Mouse (Mus musculus) neural tube, embryonic 13.5 days (tissue): Measurements from ENCODE around the gene Phactr1. TPM values are rescaled to one million over a fixed set of nuclear protein-coding genes. Genes with fewer than 3 reads are reported as not detected.

ENCODE experiments used
- ATAC-seq: fragments of 200-750 bp; cut with Nextera tagmentation; 2 replicates; pipeline ENCODE4 v1.8.0; 2017; ENCODE audit warnings: low read depth, mild to moderate bottlenecking, moderate TSS enrichment, moderate library complexity
- H3K27ac ChIP-seq: fragments of 300-500 bp; sonication (generic); replicated peaks from 2 replicates; pipeline ENCODE4 v1.5.1; 2015; ENCODE audit warnings: moderate library complexity, mild to moderate bottlenecking, inconsistent platforms
- H3K27me3 ChIP-seq: fragments of 300-500 bp; sonication (generic); 2 replicates; pipeline ENCODE4 v1.6.1; 2015; ENCODE audit warnings: mild to moderate bottlenecking, inconsistent platforms
- H3K36me3 ChIP-seq: fragments of 300-500 bp; sonication (generic); 2 replicates; pipeline ENCODE4 v1.6.1; 2015; ENCODE audit warnings: mild to moderate bottlenecking, inconsistent platforms
- H3K4me1 ChIP-seq: fragments of 300-500 bp; sonication (generic); replicated peaks from 2 replicates; pipeline ENCODE4 v1.6.1; 2015; ENCODE audit warnings: inconsistent platforms
- H3K4me2 ChIP-seq: fragments of 300-500 bp; sonication (generic); 2 replicates; pipeline ENCODE4 v1.6.1; 2015; ENCODE audit warnings: inconsistent platforms, mild to moderate bottlenecking, moderate library complexity
- H3K4me3 ChIP-seq: fragments of 300-500 bp; sonication (generic); 2 replicates; pipeline ENCODE4 v1.5.1; 2015; ENCODE audit warnings: mild to moderate bottlenecking, inconsistent platforms
- H3K9ac ChIP-seq: fragments of 300-500 bp; sonication (generic); 2 replicates; pipeline ENCODE4 v1.6.1; 2015; ENCODE audit warnings: moderate library complexity, mild to moderate bottlenecking, inconsistent platforms
- H3K9me3 ChIP-seq: fragments of 300-500 bp; sonication (generic); 2 replicates; pipeline ENCODE4 v1.6.1; 2016; ENCODE audit warnings: inconsistent platforms
- WGBS: fragments of 180-500 bp; shearing (Covaris S2); methylation state at CpG from one replicate; pipeline ENCODE4 v1.1.7; 2015; 5-methylcytosine and 5-hydroxymethylcytosine counted together
- polyA plus RNA-seq: library from polyadenylated mRNA; unstranded; fragments of >200 nt; fragmentation: Nextera tagmentation; extraction: Ambion mirVana; gene quantifications from 2 replicates; pipeline ENCODE4 v1.2.1, GENCODE M21; 2015

The Phactr1 gene
- polyA plus RNA-seq, 1 experiment from 2014 or later = 50.3 TPM

GRCm38 (mm10) chr13:43015768-43016167 lies 335.3 kb downstream of the Phactr1 start:
- H3K27ac ChIP-seq = no peak overlapping the region
- WGBS = 74% methylated on average over 6 of the region's 6 CpGs
- no peaks in the 10 kb centered on the region for H3K9me3 ChIP-seq
- H3K9ac ChIP-seq = no peak overlapping the region
- no peak overlapping the region for H3K4me2 ChIP-seq
- no peak for ATAC-seq
- no peaks in the 10 kb centered on the region for H3K36me3 ChIP-seq
- H3K4me3 ChIP-seq = no peak overlapping the region
- H3K27me3 ChIP-seq = no peaks in the 10 kb centered on the region
- H3K4me1 ChIP-seq = peaks cover 30% of the 10 kb centered on the region

GRCm38 (mm10) chr13:43018863-43019262 lies 338.4 kb downstream of the Phactr1 start:
- 51% methylated on average over 5 of the region's 5 CpGs for WGBS
- peaks cover 21% of the 10 kb centered on the region for H3K4me1 ChIP-seq
- no peak for ATAC-seq

DNA sequence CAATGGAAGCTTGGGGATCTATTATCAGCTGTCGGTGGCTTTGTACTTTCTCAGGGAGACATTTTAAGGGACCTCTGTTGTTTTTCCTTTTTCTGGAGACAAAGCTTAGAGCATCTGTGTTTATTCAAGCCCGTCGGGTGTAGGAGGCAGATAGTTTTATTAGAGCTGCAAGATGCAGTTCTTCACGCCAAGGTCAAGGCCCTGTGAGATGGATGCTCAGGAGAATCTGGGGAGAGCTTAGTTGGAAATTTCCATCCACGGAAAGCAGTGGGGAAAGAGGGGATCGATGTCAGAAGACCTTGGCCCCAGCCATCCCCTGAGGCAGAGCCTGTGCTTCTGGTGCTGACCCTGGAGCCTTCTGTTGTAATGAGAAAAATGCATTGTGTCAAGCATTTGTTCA lies 340.6 kb downstream of the Phactr1 start:
- Histone ChIP-seq H3K4me2 (no peak overlapping the region), H3K36me3 (no peaks in the 10 kb centered on the region), H3K4me1 (peaks cover 16% of the 10 kb centered on the region), H3K4me3 (no peak overlapping the region), H3K27ac (no peak overlapping the region), H3K9me3 (no peaks in the 10 kb centered on the region), H3K27me3 (no peaks in the 10 kb centered on the region), H3K9ac (no peak overlapping the region)
- ATAC-seq = no peak
- WGBS = 76% methylated on average over 6 of the region's 6 CpGs

More at GRCm38 (mm10) chr13:43018863-43019262, 338.4 kb downstream of the Phactr1 start:
- Histone ChIP-seq H3K4me2 (no peak overlapping the region), H3K9me3 (no peaks in the 10 kb centered on the region), H3K9ac (no peak overlapping the region), H3K27ac (no peak overlapping the region), H3K4me3 (no peak overlapping the region), H3K36me3 (no peaks in the 10 kb centered on the region), H3K27me3 (no peaks in the 10 kb centered on the region)

- Histone ChIP-seq H3K9ac (no peak overlapping the region), H3K4me3 (no peak overlapping the region), H3K27ac (no peak overlapping the region), H3K27me3 (no peaks in the 10 kb centered on the region), H3K36me3 (no peaks in the 10 kb centered on the region), H3K9me3 (no peaks in the 10 kb centered on the region), H3K4me2 (no peak overlapping the region), H3K4me1 (peaks cover 8% of the 10 kb centered on the region)
- 70% methylated on average over 5 of the region's 5 CpGs for WGBS
- no peak for ATAC-seq
Measured at GRCm38 (mm10) chr13:43023005-43023404, 342.6 kb downstream of the Phactr1 start.

- H3K27ac ChIP-seq = no peak overlapping the region
- no peaks in the 10 kb centered on the region for H3K36me3 ChIP-seq
- H3K9ac ChIP-seq = no peak overlapping the region
- no peak overlapping the region for H3K4me2 ChIP-seq
- H3K4me3 ChIP-seq = no peak overlapping the region
- no peaks in the 10 kb centered on the region for H3K27me3 ChIP-seq
- ATAC-seq = no peak
- no peaks in the 10 kb centered on the region for H3K4me1 ChIP-seq
- WGBS = 29% methylated on average over 1 of the region's 1 CpGs
- peaks cover 5% of the 10 kb centered on the region; the same call in 1 of the 2 replicates for H3K9me3 ChIP-seq
Measured at GRCm38 (mm10) chr13:43027568-43027967, 347.1 kb downstream of the Phactr1 start.

DNA sequence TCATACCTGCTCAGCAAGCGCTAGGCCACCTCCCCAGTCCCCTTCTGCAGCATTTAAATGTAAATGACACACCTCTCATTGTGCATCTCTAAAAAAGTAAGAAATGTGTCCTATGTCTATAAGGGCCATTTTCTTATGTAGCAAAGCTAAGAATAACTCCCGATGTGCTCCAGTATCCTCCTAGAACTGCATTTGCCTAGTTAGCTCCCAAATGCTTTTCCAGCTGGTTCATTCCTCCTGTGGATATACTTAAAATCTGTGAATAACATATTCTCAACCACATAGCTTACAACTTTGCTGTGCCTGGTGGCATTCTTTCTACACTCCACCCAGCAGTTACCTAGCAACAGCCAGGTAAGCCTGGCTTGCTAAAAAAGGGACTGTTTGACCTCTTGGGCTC lies 349.8 kb downstream of the Phactr1 start:
- H3K36me3 ChIP-seq = no peaks in the 10 kb centered on the region
- H3K4me2 ChIP-seq = no peak overlapping the region
- no peak overlapping the region for H3K27ac ChIP-seq
- no peaks in the 10 kb centered on the region for H3K27me3 ChIP-seq
- no peak overlapping the region for H3K9ac ChIP-seq
- H3K9me3 ChIP-seq = peaks cover 6% of the 10 kb centered on the region; the same call in 1 of the 2 replicates
- no peak for ATAC-seq
- 81% methylated on average over 2 of the region's 2 CpGs for WGBS
- H3K4me3 ChIP-seq = no peak overlapping the region
- no peaks in the 10 kb centered on the region for H3K4me1 ChIP-seq

DNA sequence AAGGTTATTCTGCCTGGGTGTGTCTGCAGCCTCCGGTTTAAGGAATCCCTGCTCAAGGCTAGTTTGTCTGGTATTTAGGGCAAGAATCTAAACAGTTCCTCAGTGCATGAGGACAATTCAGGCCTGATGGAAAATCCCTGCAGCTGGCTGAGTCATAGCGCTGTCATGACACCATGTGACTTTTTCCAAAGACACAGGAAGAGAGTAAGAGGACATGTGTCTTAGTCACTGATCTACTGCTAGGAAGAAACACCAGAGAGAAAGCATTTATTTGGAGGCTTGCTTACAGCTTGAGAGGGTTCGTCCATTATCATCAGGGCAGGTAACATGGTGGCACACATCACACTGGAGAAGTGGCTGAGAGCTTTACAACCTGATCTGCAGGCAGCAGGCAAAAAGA lies 352.0 kb downstream of the Phactr1 start:
- Histone ChIP-seq H3K36me3 (no peaks in the 10 kb centered on the region), H3K9ac (no peak overlapping the region), H3K27me3 (no peaks in the 10 kb centered on the region), H3K9me3 (peaks cover 6% of the 10 kb centered on the region; the same call in 1 of the 2 replicates), H3K4me2 (no peak overlapping the region), H3K4me1 (no peaks in the 10 kb centered on the region), H3K4me3 (no peak overlapping the region), H3K27ac (no peak overlapping the region)
- WGBS = 93% methylated on average over 3 of the region's 3 CpGs
- no peak for ATAC-seq

- Histone ChIP-seq H3K27ac (no peak overlapping the region), H3K36me3 (0 out of 2 replicates have a peak, but pooled peaks cover 5% of the 10 kb centered on the region), H3K4me3 (no peak overlapping the region), H3K4me1 (no peaks in the 10 kb centered on the region), H3K4me2 (no peak overlapping the region), H3K9me3 (peaks cover 6% of the 10 kb centered on the region; the same call in 1 of the 2 replicates), H3K9ac (no peak overlapping the region), H3K27me3 (no peaks in the 10 kb centered on the region)
- ATAC-seq = no peak
- 65% methylated on average over 6 of the region's 6 CpGs for WGBS
Measured at GRCm38 (mm10) chr13:43036510-43036909, 356.1 kb downstream of the Phactr1 start.

DNA sequence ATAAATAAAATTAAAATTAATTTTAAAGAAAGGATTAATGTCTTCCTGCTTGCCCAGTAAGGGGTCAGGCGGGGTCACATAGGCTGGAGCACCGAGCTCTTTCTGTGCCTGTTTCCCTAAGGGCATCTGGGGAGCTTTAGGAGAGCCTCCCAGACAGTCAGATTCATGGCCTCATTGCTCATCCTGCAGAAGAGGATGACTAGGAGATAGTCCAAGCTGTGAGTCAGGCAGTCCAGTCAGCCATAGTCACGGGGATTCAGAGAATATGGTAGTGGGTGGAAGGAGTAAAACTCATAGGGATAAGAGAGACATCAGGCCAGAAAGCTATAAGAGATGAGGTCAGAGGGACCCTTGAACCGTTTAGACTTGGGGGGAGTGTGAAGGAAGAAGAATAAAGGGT lies 362.3 kb downstream of the Phactr1 start:
- 83% methylated on average over 4 of the region's 4 CpGs for WGBS
- no peak overlapping the region for H3K4me3 ChIP-seq
- peaks cover 12% of the 10 kb centered on the region; the same call in 1 of the 2 replicates for H3K4me1 ChIP-seq
- H3K9me3 ChIP-seq = no peaks in the 10 kb centered on the region
- no peaks in the 10 kb centered on the region for H3K27me3 ChIP-seq
- no peak for ATAC-seq
- H3K4me2 ChIP-seq = no peak overlapping the region
- no peak overlapping the region for H3K27ac ChIP-seq
- H3K9ac ChIP-seq = no peak overlapping the region
- 0 out of 2 replicates have a peak, but pooled peaks cover 5% of the 10 kb centered on the region for H3K36me3 ChIP-seq

- Histone ChIP-seq H3K27ac (no peak overlapping the region), H3K27me3 (no peaks in the 10 kb centered on the region), H3K36me3 (no peaks in the 10 kb centered on the region), H3K9ac (no peak overlapping the region), H3K4me3 (no peak overlapping the region), H3K9me3 (no peaks in the 10 kb centered on the region), H3K4me1 (peaks cover 12% of the 10 kb centered on the region; the same call in 1 of the 2 replicates), H3K4me2 (no peak overlapping the region)
- 73% methylated on average over 3 of the region's 3 CpGs for WGBS
- no peak for ATAC-seq
Measured at GRCm38 (mm10) chr13:43048553-43048952, 368.1 kb downstream of the Phactr1 start.

DNA sequence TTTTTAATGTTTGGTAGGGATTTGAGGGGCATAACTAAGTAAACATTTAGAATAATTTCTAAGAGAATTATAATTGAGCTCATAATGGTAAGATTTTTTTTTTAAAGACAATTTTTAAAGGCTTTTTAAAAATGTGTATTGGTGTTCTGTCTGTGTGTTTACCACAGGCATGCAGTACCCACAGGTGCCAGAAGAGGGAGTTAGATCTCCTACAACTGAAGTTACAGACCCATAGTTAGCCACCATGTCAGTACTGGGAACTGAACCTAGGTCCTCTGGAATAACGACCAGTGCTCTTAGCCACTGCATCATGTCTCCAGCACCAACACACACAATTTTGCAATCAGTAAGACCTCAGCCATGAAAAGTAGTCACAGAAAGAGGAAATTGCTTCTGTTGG lies 372.8 kb downstream of the Phactr1 start:
- no peak overlapping the region for H3K9ac ChIP-seq
- no peaks in the 10 kb centered on the region for H3K4me1 ChIP-seq
- H3K4me3 ChIP-seq = no peak overlapping the region
- 97% methylated on average over 1 of the region's 1 CpGs for WGBS
- no peak for ATAC-seq
- H3K4me2 ChIP-seq = no peak overlapping the region
- H3K36me3 ChIP-seq = peaks cover 7% of the 10 kb centered on the region; the same call in 1 of the 2 replicates
- H3K27ac ChIP-seq = no peak overlapping the region
- no peaks in the 10 kb centered on the region for H3K9me3 ChIP-seq
- no peaks in the 10 kb centered on the region for H3K27me3 ChIP-seq

DNA sequence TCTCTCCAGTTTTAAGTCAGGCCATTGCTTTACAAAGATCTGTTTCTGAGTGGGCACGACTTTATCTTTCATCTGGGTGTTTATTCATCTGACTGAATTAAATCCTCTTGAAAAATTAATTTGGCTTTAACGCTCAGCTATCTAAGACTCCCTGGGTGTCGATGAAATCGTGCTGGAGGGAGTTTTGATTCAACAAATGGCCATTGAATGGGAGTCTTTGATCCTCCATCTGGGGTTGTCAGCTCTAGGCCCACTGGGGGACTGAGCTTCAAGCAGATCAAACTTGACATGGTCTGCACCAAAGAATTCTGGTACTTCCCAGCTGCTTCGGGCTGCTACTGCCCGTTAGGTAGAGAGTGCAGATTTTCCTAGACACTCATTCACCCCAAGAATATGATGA lies 374.7 kb downstream of the Phactr1 start:
- peaks cover 11% of the 10 kb centered on the region; the same call in 1 of the 2 replicates for H3K36me3 ChIP-seq
- WGBS = 72% methylated on average over 6 of the region's 6 CpGs
- no peak for ATAC-seq
- no peaks in the 10 kb centered on the region for H3K9me3 ChIP-seq
- H3K27ac ChIP-seq = no peak overlapping the region
- H3K4me1 ChIP-seq = no peaks in the 10 kb centered on the region
- no peak overlapping the region for H3K4me2 ChIP-seq
- H3K9ac ChIP-seq = no peak overlapping the region
- no peak overlapping the region for H3K4me3 ChIP-seq
- H3K27me3 ChIP-seq = no peaks in the 10 kb centered on the region

DNA sequence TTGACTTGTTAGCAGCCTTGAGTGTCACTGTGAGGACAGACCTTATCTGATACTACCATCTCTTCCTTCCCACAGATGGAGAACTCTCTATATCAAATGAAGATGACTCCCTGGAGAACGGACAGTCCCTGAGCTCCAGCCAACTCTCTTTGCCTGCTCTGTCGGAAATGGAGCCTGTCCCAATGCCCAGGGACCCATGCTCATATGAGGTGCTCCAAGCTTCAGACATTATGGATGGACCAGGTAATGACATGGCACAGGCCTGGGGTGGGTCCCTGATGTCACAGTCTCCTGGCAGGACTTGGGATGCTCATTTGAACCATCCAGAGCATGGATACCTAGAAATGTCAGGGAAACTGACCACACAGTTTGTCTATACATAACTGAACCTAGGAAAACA lies 376.7 kb downstream of the Phactr1 start:
- Histone ChIP-seq H3K36me3 (peaks cover 11% of the 10 kb centered on the region; the same call in 1 of the 2 replicates), H3K27ac (no peak overlapping the region), H3K4me2 (no peak overlapping the region), H3K9ac (no peak overlapping the region), H3K9me3 (no peaks in the 10 kb centered on the region), H3K27me3 (no peaks in the 10 kb centered on the region), H3K4me3 (no peak overlapping the region), H3K4me1 (no peaks in the 10 kb centered on the region)
- ATAC-seq = no peak
- 90% methylated on average over 2 of the region's 2 CpGs for WGBS
